Mouse (Mus musculus): Measurements from ENCODE around the gene Zfp113. TPM values are rescaled to one million over a fixed set of nuclear protein-coding genes. Genes with fewer than 3 reads are reported as not detected.

Gene Zfp113
- polyA plus RNA-seq, 1 experiment from 2014 or later = 11.4 TPM

GRCm38 (mm10) chr5:138165594-138165993, 10.1 kb upstream of the Zfp113 start:
- ATAC-seq (no peak), DNase-seq (ENCODE audit: low spot score) (no peak)
- no peak overlapping the region for H3K27ac ChIP-seq (ENCODE audit: low read length)
- H3K4me1 ChIP-seq (ENCODE audit: insufficient read depth, low read depth, low read length) = peaks cover 11% of the 10 kb centered on the region; the same call in 1 of the 2 replicates
- no peaks in the 10 kb centered on the region for H3K9me3 ChIP-seq (ENCODE audit: low read length)
- H3K36me3 ChIP-seq (ENCODE audit: insufficient read depth, low read length) = peaks cover 41% of the 10 kb centered on the region
- no peaks in the 10 kb centered on the region for H3K27me3 ChIP-seq (replicated peaks; ENCODE audit: insufficient read depth, low read length)
- H3K4me3 ChIP-seq (ENCODE audit: low read depth, low read length) = no peak overlapping the region
- no peak for TF ChIP-seq CTCF (IDR thresholded peaks at IDR 0.05)
- TF ChIP-seq EP300 (IDR thresholded peaks at IDR 0.05) = no peak
- H3K4me2 ChIP-seq (replicated peaks; ENCODE audit: low read depth, low read length) = no peak overlapping the region
- H3K9ac ChIP-seq (replicated peaks; ENCODE audit: low read depth) = no peak overlapping the region
- 68% methylated on average over 8 of the region's 8 CpGs for WGBS

- Histone ChIP-seq H3K9me3 (ENCODE audit: low read length) (no peaks in the 10 kb centered on the region), H3K27ac (ENCODE audit: low read length) (no peak overlapping the region), H3K36me3 (ENCODE audit: insufficient read depth, low read length) (peaks cover 41% of the 10 kb centered on the region), H3K4me3 (ENCODE audit: low read depth, low read length) (no peak overlapping the region), H3K4me2 (replicated peaks; ENCODE audit: low read depth, low read length) (no peak overlapping the region), H3K27me3 (replicated peaks; ENCODE audit: insufficient read depth, low read length) (no peaks in the 10 kb centered on the region), H3K4me1 (ENCODE audit: insufficient read depth, low read depth, low read length) (peaks cover 4% of the 10 kb centered on the region; the same call in 1 of the 2 replicates), H3K9ac (replicated peaks; ENCODE audit: low read depth) (no peak overlapping the region)
- DNase-seq (ENCODE audit: low spot score) = no peak
- WGBS = 56% methylated on average over 10 of the region's 10 CpGs
- no peak for ATAC-seq
- no peak for TF ChIP-seq EP300 (IDR thresholded peaks at IDR 0.05)
- no peak for TF ChIP-seq CTCF (IDR thresholded peaks at IDR 0.05)
These were observed 8.1 kb upstream of the Zfp113 start for GRCm38 (mm10) chr5:138163610-138164009.

GRCm38 (mm10) chr5:138163046-138163445, 7.5 kb upstream of the Zfp113 start:
- Histone ChIP-seq H3K9ac (replicated peaks; ENCODE audit: low read depth) (no peak overlapping the region), H3K4me1 (ENCODE audit: insufficient read depth, low read depth, low read length) (peaks cover 4% of the 10 kb centered on the region; the same call in 1 of the 2 replicates), H3K27ac (ENCODE audit: low read length) (no peak overlapping the region), H3K36me3 (ENCODE audit: insufficient read depth, low read length) (peaks cover 39% of the 10 kb centered on the region), H3K27me3 (replicated peaks; ENCODE audit: insufficient read depth, low read length) (no peaks in the 10 kb centered on the region), H3K4me3 (ENCODE audit: low read depth, low read length) (no peak overlapping the region), H3K4me2 (replicated peaks; ENCODE audit: low read depth, low read length) (no peak overlapping the region), H3K9me3 (ENCODE audit: low read length) (no peaks in the 10 kb centered on the region)
- 59% methylated on average over 6 of the region's 6 CpGs for WGBS
- ATAC-seq (no peak), DNase-seq (ENCODE audit: low spot score) (no peak)
- TF ChIP-seq EP300 (IDR thresholded peaks at IDR 0.05) (no peak), CTCF (IDR thresholded peaks at IDR 0.05) (no peak)

- H3K4me2 ChIP-seq (replicated peaks; ENCODE audit: low read depth, low read length) = peak within 1 kb of the TSS; percentile 76
- TF ChIP-seq CTCF (IDR thresholded peaks at IDR 0.05) = peak; percentile 24; the same call in 1 of the 2 replicates
- TF ChIP-seq EP300 (IDR thresholded peaks at IDR 0.05) = no peak
- WGBS = 2% methylated on average over 42 of the region's 42 CpGs
- H3K9me3 ChIP-seq (ENCODE audit: low read length) = no peaks in the 10 kb centered on the region
- H3K27ac ChIP-seq (ENCODE audit: low read length) = peak within 1 kb of the TSS; percentile 62
- peak; percentile 99 for ATAC-seq
- H3K36me3 ChIP-seq (ENCODE audit: insufficient read depth, low read length) = peaks cover 22% of the 10 kb centered on the region
- DNase-seq (ENCODE audit: low spot score) = peak; percentile 98
- peaks cover 4% of the 10 kb centered on the region; the same call in 1 of the 2 replicates for H3K4me1 ChIP-seq (ENCODE audit: insufficient read depth, low read depth, low read length)
- peak within 1 kb of the TSS; percentile 67 for H3K4me3 ChIP-seq (ENCODE audit: low read depth, low read length)
- no peaks in the 10 kb centered on the region for H3K27me3 ChIP-seq (replicated peaks; ENCODE audit: insufficient read depth, low read length)
- peak within 1 kb of the TSS; percentile 76 for H3K9ac ChIP-seq (replicated peaks; ENCODE audit: low read depth)
These were observed 5.5 kb upstream of the Zfp113 start, which contains the start of gene Cops6 for GRCm38 (mm10) chr5:138160842-138161665. Cops6 (plus strand) TSS chr5:138161071.

- Histone ChIP-seq H3K9ac (replicated peaks; ENCODE audit: low read depth) (no peak overlapping the region), H3K4me2 (replicated peaks; ENCODE audit: low read depth, low read length) (peak overlapping the region; percentile 76), H3K27me3 (replicated peaks; ENCODE audit: insufficient read depth, low read length) (no peaks in the 10 kb centered on the region), H3K4me3 (ENCODE audit: low read depth, low read length) (peak overlapping the region; percentile 67; the same call in 1 of the 2 replicates), H3K4me1 (ENCODE audit: insufficient read depth, low read depth, low read length) (peaks cover 4% of the 10 kb centered on the region; the same call in 1 of the 2 replicates), H3K9me3 (ENCODE audit: low read length) (no peaks in the 10 kb centered on the region), H3K36me3 (ENCODE audit: insufficient read depth, low read length) (peaks cover 17% of the 10 kb centered on the region; the same call in 1 of the 2 replicates), H3K27ac (ENCODE audit: low read length) (peak overlapping the region; percentile 62; the same call in 1 of the 2 replicates)
- ATAC-seq (no peak), DNase-seq (ENCODE audit: low spot score) (no peak)
- WGBS = 63% methylated on average over 7 of the region's 7 CpGs
- TF ChIP-seq CTCF (IDR thresholded peaks at IDR 0.05) (no peak), EP300 (IDR thresholded peaks at IDR 0.05) (no peak)
These were observed 4.7 kb upstream of the Zfp113 start for GRCm38 (mm10) chr5:138160224-138160762.

GRCm38 (mm10) chr5:138154390-138154789, 1.2 kb downstream of the Zfp113 start:
- DNase-seq (ENCODE audit: low spot score) (no peak), ATAC-seq (no peak)
- WGBS = 50% methylated on average over 3 of the region's 3 CpGs
- Histone ChIP-seq H3K4me1 (ENCODE audit: insufficient read depth, low read depth, low read length) (no peaks in the 10 kb centered on the region), H3K4me2 (replicated peaks; ENCODE audit: low read depth, low read length) (peak overlapping the region; percentile 63; the same call in 1 of the 2 replicates), H3K4me3 (ENCODE audit: low read depth, low read length) (no peak overlapping the region), H3K9ac (replicated peaks; ENCODE audit: low read depth) (peak overlapping the region; percentile 85; the same call in 1 of the 2 replicates), H3K27me3 (replicated peaks; ENCODE audit: insufficient read depth, low read length) (no peaks in the 10 kb centered on the region), H3K36me3 (ENCODE audit: insufficient read depth, low read length) (peaks cover 18% of the 10 kb centered on the region), H3K9me3 (ENCODE audit: low read length) (no peaks in the 10 kb centered on the region), H3K27ac (ENCODE audit: low read length) (no peak overlapping the region)
- TF ChIP-seq CTCF (IDR thresholded peaks at IDR 0.05) (no peak), EP300 (IDR thresholded peaks at IDR 0.05) (no peak)
